Mouse (Mus musculus) midbrain, embryonic 15.5 days (tissue): ENCODE measurements around the gene Poldip3. TPM values are rescaled to one million over a fixed set of nuclear protein-coding genes. Genes with fewer than 3 reads are reported as not detected.

Source experiments
- ATAC-seq: fragments of 200-750 bp; cut with Nextera tagmentation; replicated peaks from 2 replicates; pipeline ENCODE4 v1.8.0; 2017; ENCODE audit warnings: moderate TSS enrichment
- H3K27ac ChIP-seq: fragments of 300-500 bp; sonication (generic); 2 replicates; pipeline ENCODE4 v1.5.1; 2015; ENCODE audit warnings: mild to moderate bottlenecking, inconsistent platforms
- H3K27me3 ChIP-seq: fragments of 300-500 bp; sonication (generic); replicated peaks from 2 replicates; pipeline ENCODE4 v1.6.1; 2015; ENCODE audit warnings: inconsistent platforms
- H3K36me3 ChIP-seq: fragments of 300-500 bp; sonication (generic); replicated peaks from 2 replicates; pipeline ENCODE4 v1.6.1; 2015; ENCODE audit warnings: inconsistent platforms
- H3K4me1 ChIP-seq: fragments of 300-500 bp; sonication (generic); 2 replicates; pipeline ENCODE4 v1.6.1; 2015; ENCODE audit warnings: inconsistent platforms
- H3K4me2 ChIP-seq: fragments of 300-500 bp; sonication (generic); 2 replicates; pipeline ENCODE4 v1.6.1; 2015; ENCODE audit warnings: inconsistent platforms, mild to moderate bottlenecking, moderate library complexity
- H3K4me3 ChIP-seq: fragments of 300-500 bp; sonication (generic); 2 replicates; pipeline ENCODE4 v1.5.1; 2015; ENCODE audit warnings: mild to moderate bottlenecking, inconsistent platforms
- H3K9ac ChIP-seq: fragments of 300-500 bp; sonication (generic); 2 replicates; pipeline ENCODE4 v1.6.1; 2015; ENCODE audit warnings: mild to moderate bottlenecking, inconsistent platforms
- H3K9me3 ChIP-seq: fragments of 300-500 bp; sonication (generic); 2 replicates; pipeline ENCODE4 v1.6.1; 2016; ENCODE audit warnings: inconsistent platforms
- WGBS: fragments of 180-500 bp; shearing (Covaris S2); methylation state at CpG from one replicate; pipeline ENCODE4 v1.1.7; 2015; ENCODE audit warnings: mixed read lengths; 5-methylcytosine and 5-hydroxymethylcytosine counted together
- polyA plus RNA-seq: library from polyadenylated mRNA; unstranded; fragments of >200 nt; fragmentation: Nextera tagmentation; extraction: Ambion mirVana; gene quantifications from 2 replicates; pipeline ENCODE4 v1.2.1, GENCODE M21; 2015

Poldip3 gene
- polyA plus RNA-seq, 1 experiment from 2014 or later: 158 TPM

DNA sequence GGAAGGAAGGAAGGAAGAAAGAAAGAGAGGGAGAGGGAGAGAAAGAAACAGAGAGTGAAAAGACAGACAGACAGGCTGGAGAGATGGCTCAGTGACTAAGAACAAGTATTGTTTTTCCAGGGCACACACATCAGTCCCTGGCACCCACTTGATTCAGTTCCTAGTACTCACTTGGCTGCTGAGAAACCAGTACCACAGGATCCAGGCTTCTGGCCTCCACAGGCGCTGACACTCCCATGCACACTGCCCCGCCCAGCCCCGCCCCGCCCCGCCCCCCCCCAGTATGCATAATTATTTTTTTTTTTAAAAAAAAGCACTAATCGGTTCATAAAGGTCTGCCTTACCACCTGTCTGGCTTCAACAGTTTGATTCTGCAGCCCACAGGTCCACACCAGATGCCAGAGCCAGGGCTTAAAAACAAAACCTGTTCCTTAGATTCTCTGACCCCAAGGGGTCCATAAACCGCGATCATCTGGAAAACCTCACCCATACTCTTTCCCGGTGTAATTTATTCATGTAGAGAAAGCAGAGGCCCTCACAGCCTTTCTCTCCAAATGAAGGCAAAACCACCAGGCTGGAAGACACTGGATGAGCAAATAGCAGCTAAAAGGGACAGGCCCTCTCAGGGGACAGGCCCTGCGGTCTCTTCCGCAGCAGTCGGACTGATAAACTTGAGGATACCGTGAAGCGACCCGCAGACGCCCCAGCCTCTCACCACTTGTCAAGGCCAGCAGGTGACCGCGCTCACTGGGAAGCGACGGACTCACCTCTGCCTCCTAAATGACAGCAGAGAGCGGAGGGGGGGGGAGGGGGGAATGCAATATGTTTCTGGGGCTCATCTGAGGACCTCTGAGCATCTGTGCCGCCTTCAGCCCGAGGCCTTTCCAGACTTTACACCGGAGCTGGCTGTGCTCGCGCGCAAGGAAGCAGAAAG, 60.4 kb downstream of the Poldip3 start:
- H3K27me3 ChIP-seq: 0 out of 2 replicates have a peak, but pooled peaks cover 11% of the 10 kb centered on the region
- 6% methylated on average over 26 of the region's 27 CpGs for WGBS
- no peak for ATAC-seq
- no peaks in the 10 kb centered on the region for H3K9me3 ChIP-seq
- H3K27ac ChIP-seq: no peak overlapping the region
- H3K9ac ChIP-seq: no peak overlapping the region; the same call in 1 of the 2 replicates
- no peaks in the 10 kb centered on the region for H3K36me3 ChIP-seq
- peaks cover 18% of the 10 kb centered on the region for H3K4me1 ChIP-seq
- peak overlapping the region; percentile 29 for H3K4me2 ChIP-seq
- H3K4me3 ChIP-seq: no peak overlapping the region

DNA sequence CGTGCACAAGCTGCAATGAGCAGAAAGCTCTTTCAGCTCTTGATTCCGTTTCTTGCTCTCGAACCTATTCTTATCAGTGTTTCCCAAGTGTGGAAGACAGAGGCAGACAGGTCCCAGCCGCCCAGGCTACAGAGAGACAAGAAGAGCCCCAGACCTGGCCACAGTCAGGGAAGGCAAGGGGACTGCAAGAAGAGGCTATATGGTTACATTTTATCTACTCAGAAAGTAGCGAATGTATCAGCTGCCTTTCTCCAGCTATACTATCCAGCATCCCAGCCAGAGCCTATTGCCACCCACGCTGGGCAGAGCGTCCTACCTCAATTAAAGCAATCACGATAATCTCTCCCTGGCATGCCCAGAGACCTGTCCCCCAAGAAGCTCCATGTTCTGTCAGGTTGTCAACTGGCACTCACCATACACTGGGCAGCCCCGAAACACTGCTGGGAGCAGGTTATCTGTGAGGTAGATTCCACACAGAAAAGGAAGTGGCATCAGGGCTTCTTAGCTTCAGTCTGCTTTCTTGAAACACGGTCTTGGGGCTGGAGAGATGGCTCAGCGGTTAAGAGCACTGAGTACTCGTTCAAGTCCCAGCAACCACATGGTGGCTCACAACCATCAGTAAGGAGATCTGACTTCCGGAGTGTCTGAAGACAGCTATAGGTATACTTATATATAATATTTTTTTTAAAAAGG, 62.4 kb downstream of the Poldip3 start:
- Histone ChIP-seq H3K36me3 (no peaks in the 10 kb centered on the region), H3K4me2 (no peak overlapping the region), H3K27me3 (0 out of 2 replicates have a peak, but pooled peaks cover 11% of the 10 kb centered on the region), H3K27ac (no peak overlapping the region), H3K4me1 (peaks cover 26% of the 10 kb centered on the region), H3K9me3 (no peaks in the 10 kb centered on the region), H3K4me3 (no peak overlapping the region), H3K9ac (no peak overlapping the region)
- no peak for ATAC-seq
- WGBS: 88% methylated on average over 13 of the region's 13 CpGs

DNA sequence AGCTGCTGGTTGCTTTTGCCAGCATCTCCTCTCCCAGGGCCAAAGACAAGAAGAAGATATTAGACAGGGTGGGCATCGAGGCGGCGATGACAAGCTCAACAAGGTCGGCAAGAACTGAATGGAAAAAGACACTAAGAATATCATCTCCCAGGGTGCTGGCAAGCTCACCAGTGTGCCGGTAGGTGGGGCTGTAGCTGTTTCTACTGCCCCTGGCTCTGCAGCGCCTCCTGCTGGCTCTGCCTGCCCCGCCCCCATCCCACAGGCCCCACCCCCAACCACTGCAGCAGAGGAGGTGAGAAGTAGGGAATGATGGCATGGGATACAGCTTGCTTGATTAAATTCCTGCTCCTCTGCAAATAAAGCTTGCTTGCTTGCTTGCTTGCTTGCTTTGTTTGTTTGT, 63.3 kb downstream of the Poldip3 start:
- ATAC-seq: no peak
- no peaks in the 10 kb centered on the region for H3K9me3 ChIP-seq
- no peak overlapping the region for H3K9ac ChIP-seq
- no peak overlapping the region for H3K4me2 ChIP-seq
- peaks cover 26% of the 10 kb centered on the region for H3K4me1 ChIP-seq
- 0 out of 2 replicates have a peak, but pooled peaks cover 11% of the 10 kb centered on the region for H3K27me3 ChIP-seq
- no peak overlapping the region for H3K4me3 ChIP-seq
- WGBS: 35% methylated on average over 7 of the region's 7 CpGs
- no peak overlapping the region for H3K27ac ChIP-seq
- H3K36me3 ChIP-seq: no peaks in the 10 kb centered on the region

DNA sequence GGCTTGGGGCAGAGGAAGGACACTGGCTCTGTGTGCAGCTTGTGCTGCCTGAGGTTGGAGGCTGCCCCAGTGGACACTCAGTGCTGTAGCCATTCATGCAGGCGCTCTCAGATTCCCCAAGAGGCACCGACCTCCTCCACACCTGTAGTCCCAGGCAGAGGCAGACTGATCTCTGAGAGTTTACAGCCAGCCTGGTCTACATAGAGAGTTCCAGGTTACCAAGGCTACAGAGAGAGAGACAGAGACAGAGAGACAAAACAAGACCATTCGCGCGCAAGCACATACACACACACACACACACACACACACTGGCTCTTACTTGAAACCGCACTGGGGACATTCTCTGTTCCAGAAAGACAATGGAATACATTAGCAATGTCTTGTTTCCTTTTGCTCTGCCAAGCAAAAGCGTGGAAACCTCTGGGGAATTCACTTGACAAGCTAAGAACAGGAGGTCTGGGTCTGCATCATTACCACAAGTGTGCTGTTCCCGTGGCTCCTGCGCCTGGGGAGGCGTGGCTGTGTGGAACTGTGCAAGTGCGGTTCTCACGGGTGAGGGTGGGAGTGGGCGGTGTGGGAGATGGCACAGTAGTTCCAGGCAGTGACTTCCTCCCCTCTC, 65.1 kb downstream of the Poldip3 start:
- no peak overlapping the region for H3K9ac ChIP-seq
- WGBS: 24% methylated on average over 13 of the region's 13 CpGs
- H3K4me1 ChIP-seq: peaks cover 23% of the 10 kb centered on the region
- peak overlapping the region; percentile 77 for H3K27ac ChIP-seq
- H3K4me2 ChIP-seq: peak overlapping the region; percentile 38
- ATAC-seq: peak; percentile 68
- H3K27me3 ChIP-seq: no peaks in the 10 kb centered on the region
- peak overlapping the region; percentile 3 for H3K4me3 ChIP-seq
- no peaks in the 10 kb centered on the region for H3K9me3 ChIP-seq
- no peaks in the 10 kb centered on the region for H3K36me3 ChIP-seq

DNA sequence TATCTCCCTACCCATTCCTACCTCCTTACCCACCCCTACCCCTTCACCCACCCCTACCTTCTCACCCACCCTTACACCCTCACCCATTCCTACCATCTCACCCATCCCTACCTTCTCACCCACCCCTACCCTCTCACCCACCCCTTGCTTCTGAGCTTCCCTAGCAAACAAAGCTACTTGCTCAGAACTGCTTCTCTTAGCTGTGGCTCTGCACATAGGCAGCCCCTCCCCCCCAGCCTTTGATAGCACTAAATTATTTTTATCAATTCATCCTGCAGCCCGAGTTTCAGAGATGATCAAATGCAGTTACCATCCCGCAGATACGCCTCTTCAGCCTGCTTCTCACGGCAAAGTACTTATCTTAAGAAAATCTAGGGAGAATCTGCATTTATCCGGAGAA, 65.7 kb downstream of the Poldip3 start:
- H3K9ac ChIP-seq: no peak overlapping the region

More for the DNA sequence above, 65.7 kb downstream of the Poldip3 start:
- H3K9me3 ChIP-seq: no peaks in the 10 kb centered on the region
- H3K36me3 ChIP-seq: no peaks in the 10 kb centered on the region
- no peaks in the 10 kb centered on the region for H3K27me3 ChIP-seq
- H3K4me3 ChIP-seq: peak overlapping the region; percentile 3
- peak overlapping the region; percentile 38 for H3K4me2 ChIP-seq
- ATAC-seq: peak; percentile 73; the same call in 1 of the 2 replicates
- peaks cover 18% of the 10 kb centered on the region for H3K4me1 ChIP-seq
- 33% methylated on average over 5 of the region's 5 CpGs for WGBS
- H3K27ac ChIP-seq: peak overlapping the region; percentile 77

Other genes starting within 250 kb of the Poldip3 start
- gene Tcf20, start 161.5 kb downstream of the Poldip3 start, polyA plus RNA-seq: 15.1 and 15.9 TPM in 2 replicates
- 2.9 TPM in 2 replicates for gene Nfam1, start 116.1 kb downstream of the Poldip3 start, polyA plus RNA-seq
- gene Serhl, start 59.9 kb downstream of the Poldip3 start, polyA plus RNA-seq: 24.9 and 27.8 TPM in 2 replicates
- gene Rrp7a, start 26.6 kb downstream of the Poldip3 start, polyA plus RNA-seq: 83.5 and 86.8 TPM in 2 replicates
- 122 TPM in 2 replicates for gene Cyb5r3, start 23.2 kb upstream of the Poldip3 start, polyA plus RNA-seq
- 3.4 and 3.7 TPM in 2 replicates for gene A4galt, start 102.4 kb upstream of the Poldip3 start, polyA plus RNA-seq
- 44.4 and 45.1 TPM in 2 replicates for gene Arfgap3, start 200.9 kb upstream of the Poldip3 start, polyA plus RNA-seq